Mouse (Mus musculus) limb, embryonic 13.5 days (tissue): ENCODE data around the gene Clec2e. TPM values are rescaled to one million over a fixed set of nuclear protein-coding genes. Genes with fewer than 3 reads are reported as not detected.
A peak's percentile ranks its signal among the peaks of the same experiment; 100 is the strongest.
"Not testable (repeated sequence)": the region's sequence is repeated elsewhere in the genome, so short reads cannot be mapped to it uniquely, and the experiment has no call there.

ENCODE experiments used
- ATAC-seq: fragments of 200-750 bp; cut with Nextera tagmentation; 2 replicates; pipeline ENCODE4 v1.8.0; 2017; ENCODE audit warnings: low read depth, moderate number of reproducible peaks, moderate TSS enrichment; ENCODE audit not compliant: low FRiP score
- H3K27ac ChIP-seq: fragments of 300-500 bp; sonication (generic); 2 replicates; pipeline ENCODE4 v1.5.1; 2015; ENCODE audit warnings: inconsistent platforms, mild to moderate bottlenecking, moderate library complexity
- H3K27me3 ChIP-seq: fragments of 300-500 bp; sonication (generic); 2 replicates; pipeline ENCODE4 v1.6.1; 2015; ENCODE audit warnings: mild to moderate bottlenecking, inconsistent platforms
- H3K36me3 ChIP-seq: fragments of 300-500 bp; sonication (generic); 2 replicates; pipeline ENCODE4 v1.6.1; 2015; ENCODE audit warnings: inconsistent platforms, mild to moderate bottlenecking, moderate library complexity
- H3K4me1 ChIP-seq: fragments of 300-500 bp; sonication (generic); 2 replicates; pipeline ENCODE4 v1.6.1; 2015; ENCODE audit warnings: inconsistent platforms
- H3K4me2 ChIP-seq: fragments of 300-500 bp; sonication (generic); replicated peaks from 2 replicates; pipeline ENCODE4 v1.6.1; 2015; ENCODE audit warnings: inconsistent platforms, mild to moderate bottlenecking, moderate library complexity
- H3K4me3 ChIP-seq: fragments of 300-500 bp; sonication (generic); 2 replicates; pipeline ENCODE4 v1.5.1; 2015; ENCODE audit warnings: moderate library complexity, mild to moderate bottlenecking, inconsistent platforms
- H3K9ac ChIP-seq: fragments of 300-500 bp; sonication (generic); 2 replicates; pipeline ENCODE4 v1.6.1; 2015; ENCODE audit warnings: mild to moderate bottlenecking, inconsistent platforms
- H3K9me3 ChIP-seq: fragments of 300-500 bp; sonication (generic); 2 replicates; pipeline ENCODE4 v1.6.1; 2016; ENCODE audit warnings: inconsistent platforms
- WGBS: fragments of 180-500 bp; shearing (Covaris S2); methylation state at CpG from one replicate; pipeline ENCODE4 v1.1.7; 2015; 5-methylcytosine and 5-hydroxymethylcytosine counted together
- polyA plus RNA-seq: library from polyadenylated mRNA; unstranded; fragments of >200 nt; fragmentation: Nextera tagmentation; extraction: Ambion mirVana; gene quantifications from 2 replicates; pipeline ENCODE4 v1.2.1, GENCODE M21; 2015

The Clec2e gene
- polyA plus RNA-seq, 1 experiment from 2014 or later, result not detected

GRCm38 (mm10) chr6:129101604-129102003, 891 bp upstream of the Clec2e start:
- no peak overlapping the region for H3K4me2 ChIP-seq
- no peaks in the 10 kb centered on the region for H3K4me1 ChIP-seq
- H3K9ac ChIP-seq, result no peak overlapping the region
- H3K27ac ChIP-seq, result no peak overlapping the region
- no peaks in the 10 kb centered on the region for H3K9me3 ChIP-seq
- H3K4me3 ChIP-seq, result no peak overlapping the region
- WGBS, result 86% methylated on average over 1 of the region's 1 CpGs
- no peaks in the 10 kb centered on the region for H3K27me3 ChIP-seq
- H3K36me3 ChIP-seq, result no peaks in the 10 kb centered on the region
- no peak for ATAC-seq

DNA sequence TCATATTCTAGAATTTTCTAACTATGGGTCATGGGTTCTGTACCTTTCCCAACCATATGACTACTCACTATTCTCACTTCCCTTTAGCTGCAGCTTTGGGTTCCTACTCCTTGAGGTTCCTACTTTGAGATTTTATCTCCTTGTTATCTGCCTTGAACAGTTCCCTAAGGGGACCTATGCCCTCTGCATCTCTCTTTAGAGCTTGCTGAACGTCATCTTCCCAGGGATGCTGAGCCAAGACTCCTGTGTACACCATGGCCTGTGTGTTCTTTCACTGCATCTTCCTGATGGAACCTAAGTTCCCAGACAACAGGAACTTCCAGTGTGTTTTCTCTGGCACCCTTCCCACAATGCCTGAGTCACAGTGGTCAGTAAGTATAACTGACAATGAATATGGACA, 2.8 kb downstream of the Clec2e start:
- Histone ChIP-seq H3K9ac (no peak overlapping the region), H3K27ac (no peak overlapping the region), H3K27me3 (no peaks in the 10 kb centered on the region), H3K4me2 (no peak overlapping the region), H3K4me1 (no peaks in the 10 kb centered on the region), H3K36me3 (no peaks in the 10 kb centered on the region), H3K4me3 (no peak overlapping the region), H3K9me3 (no peaks in the 10 kb centered on the region)
- 57% methylated on average over 1 of the region's 1 CpGs for WGBS
- ATAC-seq, result no peak

DNA sequence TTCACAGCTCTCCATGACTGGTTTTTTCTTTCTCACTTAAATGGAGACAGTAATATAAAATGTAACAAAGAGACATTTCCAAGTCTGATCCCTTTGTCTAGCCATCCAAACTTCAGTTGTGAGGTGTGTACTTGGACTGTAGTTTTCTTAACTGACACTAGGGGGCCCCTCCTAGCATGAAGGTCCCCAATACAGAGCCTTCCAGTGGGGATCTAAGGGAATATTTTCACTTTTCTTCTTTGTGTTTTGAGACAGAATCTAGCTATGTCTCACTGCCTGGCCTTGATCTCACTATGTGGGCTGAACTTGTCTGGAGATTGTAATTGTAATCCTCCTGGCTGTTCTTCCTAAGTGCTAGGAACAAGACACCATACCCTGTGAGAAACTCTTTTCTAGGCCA, 5.5 kb downstream of the Clec2e start:
- no peaks in the 10 kb centered on the region for H3K36me3 ChIP-seq

GRCm38 (mm10) chr6:129088596-129088995, 12.1 kb downstream of the Clec2e start:
- not testable (repeated sequence) for H3K4me2 ChIP-seq, H3K27ac ChIP-seq, H3K27me3 ChIP-seq, H3K9ac ChIP-seq, H3K9me3 ChIP-seq, ATAC-seq, H3K4me3 ChIP-seq, H3K4me1 ChIP-seq, H3K36me3 ChIP-seq
- WGBS, result 88% methylated on average over 8 of the region's 8 CpGs

More for the DNA sequence above, 5.5 kb downstream of the Clec2e start:
- Histone ChIP-seq H3K4me3 (no peak overlapping the region), H3K9me3 (no peaks in the 10 kb centered on the region), H3K27ac (no peak overlapping the region), H3K9ac (no peak overlapping the region), H3K4me1 (no peaks in the 10 kb centered on the region), H3K27me3 (no peaks in the 10 kb centered on the region), H3K4me2 (no peak overlapping the region)
- peak; percentile 77 for ATAC-seq

DNA sequence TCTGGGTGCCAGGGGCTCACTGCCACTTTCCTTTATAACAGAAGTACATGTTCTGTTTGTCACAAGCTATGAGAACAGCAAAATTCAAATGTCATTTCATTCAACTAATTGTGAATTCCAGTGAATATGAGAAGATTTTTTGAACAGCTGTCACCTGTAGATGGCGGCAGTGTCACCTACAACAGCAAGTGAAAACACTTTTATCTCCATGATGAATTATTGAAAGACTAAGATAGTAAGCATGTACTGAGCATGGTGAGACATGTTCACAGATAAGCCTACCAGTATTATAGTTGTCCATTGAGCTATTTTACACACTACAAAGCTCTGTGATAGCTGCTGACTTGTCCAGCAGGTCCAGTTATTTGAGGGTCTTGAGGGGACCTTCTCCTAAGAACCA, 12.6 kb downstream of the Clec2e start:
- no peaks in the 10 kb centered on the region; the same call in 1 of the 2 replicates for H3K9me3 ChIP-seq
- no peak overlapping the region for H3K4me3 ChIP-seq
- no peak overlapping the region for H3K4me2 ChIP-seq
- no peak overlapping the region for H3K27ac ChIP-seq
- no peaks in the 10 kb centered on the region for H3K4me1 ChIP-seq
- H3K36me3 ChIP-seq, result no peaks in the 10 kb centered on the region
- WGBS, result 79% methylated on average over 1 of the region's 1 CpGs
- H3K9ac ChIP-seq, result no peak overlapping the region
- no peak for ATAC-seq
- H3K27me3 ChIP-seq, result no peaks in the 10 kb centered on the region

- 87% methylated on average over 2 of the region's 2 CpGs for WGBS
These were observed 14.7 kb downstream of the Clec2e start for GRCm38 (mm10) chr6:129086031-129086430.

DNA sequence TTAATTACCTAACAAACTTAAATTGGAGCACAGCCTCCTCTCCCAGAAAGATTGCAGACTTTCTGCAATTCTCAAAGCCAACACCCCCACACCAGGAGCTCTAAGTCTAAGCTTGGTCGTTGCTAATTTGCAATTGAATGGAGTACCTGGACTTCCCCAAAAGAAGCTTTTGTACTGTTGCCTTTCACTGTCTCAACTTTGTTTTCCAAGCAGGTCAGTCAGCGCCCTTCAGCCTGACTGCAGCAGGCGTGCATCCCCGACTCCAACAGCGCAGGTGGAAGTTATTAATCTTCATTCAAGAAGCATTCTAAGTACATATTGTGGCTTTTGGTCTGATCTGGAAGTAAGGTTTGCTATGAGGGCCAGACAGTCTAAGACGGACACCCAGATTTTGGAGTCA, 15.6 kb downstream of the Clec2e start:
- Histone ChIP-seq H3K4me3 (no peak overlapping the region), H3K27me3 (no peaks in the 10 kb centered on the region), H3K9ac (no peak overlapping the region), H3K4me2 (no peak overlapping the region), H3K4me1 (no peaks in the 10 kb centered on the region), H3K27ac (no peak overlapping the region), H3K9me3 (no peaks in the 10 kb centered on the region; the same call in 1 of the 2 replicates), H3K36me3 (no peaks in the 10 kb centered on the region)
- no peak for ATAC-seq
- 87% methylated on average over 6 of the region's 6 CpGs for WGBS

More at GRCm38 (mm10) chr6:129086031-129086430, 14.7 kb downstream of the Clec2e start:
- not testable (repeated sequence) for H3K36me3 ChIP-seq, H3K4me3 ChIP-seq, H3K27me3 ChIP-seq, ATAC-seq, H3K27ac ChIP-seq, H3K9me3 ChIP-seq, H3K4me2 ChIP-seq, H3K4me1 ChIP-seq, H3K9ac ChIP-seq

DNA sequence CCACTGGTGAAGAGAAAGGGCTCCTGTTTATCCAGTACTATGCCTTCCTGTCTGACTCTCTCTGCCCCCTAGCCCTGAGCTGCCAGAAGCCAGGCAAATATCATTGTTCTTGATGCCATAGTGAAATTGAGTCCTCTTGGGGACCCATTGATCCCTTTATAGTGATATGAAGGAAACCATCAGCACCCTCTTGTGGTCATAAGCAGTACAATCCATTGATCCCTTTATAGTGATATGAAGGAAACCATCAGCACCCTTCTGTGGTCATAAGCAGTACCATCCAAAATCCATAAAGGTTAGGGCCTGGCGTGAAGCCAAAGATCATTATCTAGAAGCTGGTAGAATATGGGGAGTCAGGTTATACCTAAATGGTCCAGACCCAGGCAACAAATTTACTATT, 33.7 kb downstream of the Clec2e start:
- Histone ChIP-seq H3K36me3 (no peaks in the 10 kb centered on the region), H3K27ac (no peak overlapping the region), H3K27me3 (no peaks in the 10 kb centered on the region), H3K4me1 (no peaks in the 10 kb centered on the region), H3K4me3 (no peak overlapping the region), H3K9ac (no peak overlapping the region), H3K4me2 (no peak overlapping the region), H3K9me3 (no peaks in the 10 kb centered on the region)
- WGBS, result 59% methylated on average over 1 of the region's 1 CpGs
- ATAC-seq, result no peak

DNA sequence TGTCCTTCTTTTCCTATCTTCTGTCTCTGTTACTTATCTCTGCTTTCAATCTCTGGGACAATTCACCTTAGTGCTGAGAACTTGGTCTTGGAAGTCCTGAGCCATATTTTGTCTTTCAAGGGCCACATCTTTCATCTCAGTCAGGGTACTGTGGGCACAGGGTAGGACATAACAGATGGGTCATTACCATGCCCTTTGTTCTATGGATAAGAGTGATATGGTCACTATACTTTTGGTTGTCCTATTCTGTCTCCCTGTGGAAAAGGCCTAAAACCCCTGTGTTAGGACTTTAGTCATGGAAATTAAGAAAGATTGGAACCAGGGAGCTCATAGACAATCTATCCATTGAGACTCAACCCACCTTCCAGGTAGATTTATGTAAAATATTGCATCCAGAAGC, 34.2 kb downstream of the Clec2e start:
- no peak for ATAC-seq
- Histone ChIP-seq H3K4me2 (no peak overlapping the region), H3K9ac (no peak overlapping the region), H3K36me3 (no peaks in the 10 kb centered on the region), H3K4me1 (no peaks in the 10 kb centered on the region), H3K27ac (no peak overlapping the region), H3K27me3 (no peaks in the 10 kb centered on the region), H3K9me3 (no peaks in the 10 kb centered on the region), H3K4me3 (no peak overlapping the region)

- H3K9me3 ChIP-seq, result no peaks in the 10 kb centered on the region
- H3K27me3 ChIP-seq, result no peaks in the 10 kb centered on the region
- H3K9ac ChIP-seq, result no peak overlapping the region
- WGBS, result 93% methylated on average over 3 of the region's 3 CpGs
- H3K4me3 ChIP-seq, result no peak overlapping the region
- ATAC-seq, result no peak
- H3K4me2 ChIP-seq, result no peak overlapping the region
- H3K4me1 ChIP-seq, result no peaks in the 10 kb centered on the region
- no peak overlapping the region for H3K27ac ChIP-seq
- H3K36me3 ChIP-seq, result no peaks in the 10 kb centered on the region
These were observed 34.9 kb downstream of the Clec2e start for GRCm38 (mm10) chr6:129065857-129066256.

DNA sequence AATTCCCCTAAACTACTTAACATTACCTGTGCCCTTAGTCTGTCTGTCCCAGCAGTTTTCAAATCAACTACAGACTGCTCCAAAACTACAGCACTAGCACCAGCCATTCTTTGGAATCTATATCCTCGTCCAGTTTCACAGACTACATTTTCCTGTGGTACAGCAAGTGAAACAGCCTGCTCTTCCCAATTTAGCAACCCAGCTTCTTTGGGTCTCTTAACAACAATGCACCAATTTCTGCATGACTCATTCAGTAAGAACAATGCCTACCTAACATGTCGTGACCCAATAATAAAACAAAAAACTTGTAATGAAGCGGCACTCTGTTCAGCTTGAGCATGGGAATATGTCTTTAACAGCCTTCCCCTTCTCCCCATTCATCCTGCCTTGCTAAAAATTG, 35.3 kb downstream of the Clec2e start:
- Histone ChIP-seq H3K27ac (no peak overlapping the region), H3K4me2 (no peak overlapping the region), H3K4me1 (no peaks in the 10 kb centered on the region), H3K9me3 (no peaks in the 10 kb centered on the region), H3K27me3 (no peaks in the 10 kb centered on the region), H3K4me3 (no peak overlapping the region), H3K9ac (no peak overlapping the region), H3K36me3 (no peaks in the 10 kb centered on the region)
- WGBS, result 84% methylated on average over 3 of the region's 3 CpGs
- no peak for ATAC-seq

GRCm38 (mm10) chr6:129058013-129058412, 42.7 kb downstream of the Clec2e start:
- H3K9ac ChIP-seq, result no peak overlapping the region
- no peaks in the 10 kb centered on the region for H3K9me3 ChIP-seq
- no peak overlapping the region for H3K4me2 ChIP-seq
- H3K27ac ChIP-seq, result no peak overlapping the region
- no peaks in the 10 kb centered on the region for H3K36me3 ChIP-seq
- ATAC-seq, result no peak
- H3K27me3 ChIP-seq, result no peaks in the 10 kb centered on the region
- no peak overlapping the region for H3K4me3 ChIP-seq
- no peaks in the 10 kb centered on the region for H3K4me1 ChIP-seq

DNA sequence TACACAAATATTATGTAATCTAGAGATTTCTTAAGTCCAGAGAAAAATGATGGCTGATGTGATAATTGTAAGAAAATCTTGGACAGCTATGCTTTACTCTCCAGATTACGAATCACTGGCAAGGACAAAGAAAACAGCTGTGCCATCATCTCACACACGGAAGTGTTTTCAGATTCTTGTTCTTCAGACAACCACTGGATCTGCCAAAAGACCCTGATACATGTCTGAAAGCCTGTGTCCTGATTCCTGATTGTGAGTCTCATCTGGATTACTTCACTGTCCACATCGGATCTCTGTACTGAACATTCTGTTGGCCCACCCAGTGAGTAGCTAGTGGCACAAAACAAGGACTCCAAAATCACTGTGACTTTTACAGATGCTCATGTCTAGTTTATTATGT, 44.5 kb downstream of the Clec2e start:
- WGBS, result 86% methylated on average over 3 of the region's 3 CpGs

More for the DNA sequence above, 44.5 kb downstream of the Clec2e start:
- H3K9me3 ChIP-seq, result no peaks in the 10 kb centered on the region
- no peaks in the 10 kb centered on the region for H3K36me3 ChIP-seq
- no peak overlapping the region for H3K9ac ChIP-seq
- H3K27me3 ChIP-seq, result no peaks in the 10 kb centered on the region
- H3K27ac ChIP-seq, result no peak overlapping the region
- no peak overlapping the region for H3K4me3 ChIP-seq
- H3K4me1 ChIP-seq, result no peaks in the 10 kb centered on the region
- H3K4me2 ChIP-seq, result no peak overlapping the region
- ATAC-seq, result no peak
